Mouse (Mus musculus): ENCODE measurements around the gene Rnase1.

DNA sequence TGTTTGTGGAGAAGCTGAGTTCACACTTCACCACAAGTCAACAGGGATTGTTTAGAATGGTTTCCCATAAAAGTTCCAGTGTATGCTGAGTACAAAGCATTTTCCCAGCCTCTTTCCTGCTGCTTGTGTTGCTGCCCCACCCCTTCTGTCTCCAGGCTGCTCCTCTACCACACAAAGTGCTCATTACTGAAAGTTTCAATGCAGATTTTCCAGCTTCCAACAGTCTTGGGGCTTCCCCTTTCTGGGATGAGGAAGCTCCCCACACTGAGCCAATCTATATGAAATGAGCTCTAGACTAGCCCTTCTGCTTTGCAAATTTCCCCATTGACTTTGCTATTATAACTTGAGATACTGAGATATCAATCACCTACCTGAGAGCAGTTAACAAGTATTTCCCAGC is 19.5 kb upstream of the Rnase1 start:
- TF ChIP-seq CTCF (conservative IDR thresholded peaks at IDR 0.05; ENCODE audit: low read length) (no peak), POU5F1 (IDR thresholded peaks at IDR 0.05; ENCODE audit: borderline replicate concordance, low read length) (no peak)

Data from E14TG2a.4 (cell line).